Mouse (Mus musculus): ENCODE data around the gene Lrrc8d. TPM values are rescaled to one million over a fixed set of nuclear protein-coding genes. Genes with fewer than 3 reads are reported as not detected.

Lrrc8d gene
- polyA plus RNA-seq, 1 experiment from 2014 or later, result 19.2 TPM

DNA sequence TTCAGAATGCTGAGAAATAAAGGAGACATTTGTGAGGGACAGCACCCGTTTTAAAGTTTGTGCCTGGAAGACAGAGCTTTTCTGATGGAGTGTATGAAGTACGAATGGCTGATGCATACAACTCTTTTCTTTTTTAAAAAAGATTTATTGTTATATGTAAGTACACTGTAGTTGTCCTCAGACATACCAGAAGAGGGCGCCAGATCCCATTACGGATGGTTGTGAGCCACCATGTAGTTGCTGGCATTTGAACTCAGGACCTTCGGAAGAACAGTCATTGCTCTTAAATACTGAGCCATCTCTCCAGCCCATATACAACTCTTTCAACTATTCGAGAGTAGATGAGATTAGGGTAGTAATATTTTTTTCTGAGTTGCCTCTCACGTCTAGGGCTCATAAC is 8.1 kb upstream of the Lrrc8d start:
- no peak overlapping the region for H3K4me3 ChIP-seq (ENCODE audit: low read depth, low read length)
- no peaks in the 10 kb centered on the region for H3K36me3 ChIP-seq (ENCODE audit: control insufficient read depth, insufficient read depth, low read length)
- no peak overlapping the region for H3K9ac ChIP-seq (ENCODE audit: low read length)
- DNase-seq (ENCODE audit: low spot score) (no peak), ATAC-seq (replicated peaks; ENCODE audit: low FRiP score, low TSS enrichment, low read depth) (no peak)
- WGBS, result 85% methylated on average over 7 of the region's 7 CpGs
- H3K4me2 ChIP-seq (ENCODE audit: low read length), result no peak overlapping the region
- no peaks in the 10 kb centered on the region for H3K27me3 ChIP-seq (replicated peaks; ENCODE audit: control insufficient read depth, insufficient read depth, low read length)
- H3K9me3 ChIP-seq (ENCODE audit: control insufficient read depth, low read length), result no peaks in the 10 kb centered on the region
- H3K27ac ChIP-seq (ENCODE audit: low read depth), result no peak overlapping the region
- no peaks in the 10 kb centered on the region for H3K4me1 ChIP-seq (replicated peaks; ENCODE audit: control insufficient read depth, insufficient read depth, low read length)

DNA sequence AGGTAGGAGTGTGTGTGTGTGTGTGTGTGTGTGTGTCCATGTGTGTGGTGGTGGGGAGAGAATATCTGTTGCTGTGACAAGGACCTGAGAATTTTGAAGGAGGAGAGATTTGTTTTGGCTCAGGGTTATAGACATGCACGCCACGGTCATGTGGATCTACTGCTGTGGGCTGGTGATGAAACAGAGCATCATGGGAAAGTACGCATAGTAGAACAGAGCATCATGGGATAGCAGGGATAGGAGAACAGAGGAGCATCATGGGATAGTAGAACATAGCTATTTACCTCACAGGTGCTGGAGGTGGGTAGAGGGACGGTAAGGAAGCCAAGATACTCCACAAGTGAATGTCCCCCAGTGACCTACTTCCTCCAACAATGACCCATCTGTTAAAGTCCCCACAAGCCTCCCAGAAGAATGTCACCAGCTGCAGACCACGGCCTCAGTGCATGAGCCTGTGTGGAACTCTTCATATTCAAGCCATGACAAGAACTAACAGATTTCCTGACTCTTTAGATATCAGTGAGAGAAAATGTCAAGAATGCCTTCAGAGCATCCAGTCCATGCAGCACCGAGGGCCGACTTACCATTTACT is 5.3 kb upstream of the Lrrc8d start:
- Histone ChIP-seq H3K4me3 (ENCODE audit: low read depth, low read length) (no peak overlapping the region), H3K27ac (ENCODE audit: low read depth) (no peak overlapping the region), H3K4me1 (replicated peaks; ENCODE audit: control insufficient read depth, insufficient read depth, low read length) (no peaks in the 10 kb centered on the region; the same call in 1 of the 2 replicates), H3K4me2 (ENCODE audit: low read length) (no peak overlapping the region), H3K9me3 (ENCODE audit: control insufficient read depth, low read length) (no peaks in the 10 kb centered on the region), H3K9ac (ENCODE audit: low read length) (no peak overlapping the region), H3K27me3 (replicated peaks; ENCODE audit: control insufficient read depth, insufficient read depth, low read length) (no peaks in the 10 kb centered on the region), H3K36me3 (ENCODE audit: control insufficient read depth, insufficient read depth, low read length) (no peaks in the 10 kb centered on the region)
- no peak for DNase-seq (ENCODE audit: low spot score)
- 73% methylated on average over 7 of the region's 7 CpGs for WGBS
- ATAC-seq (replicated peaks; ENCODE audit: low FRiP score, low TSS enrichment, low read depth), result no peak

DNA sequence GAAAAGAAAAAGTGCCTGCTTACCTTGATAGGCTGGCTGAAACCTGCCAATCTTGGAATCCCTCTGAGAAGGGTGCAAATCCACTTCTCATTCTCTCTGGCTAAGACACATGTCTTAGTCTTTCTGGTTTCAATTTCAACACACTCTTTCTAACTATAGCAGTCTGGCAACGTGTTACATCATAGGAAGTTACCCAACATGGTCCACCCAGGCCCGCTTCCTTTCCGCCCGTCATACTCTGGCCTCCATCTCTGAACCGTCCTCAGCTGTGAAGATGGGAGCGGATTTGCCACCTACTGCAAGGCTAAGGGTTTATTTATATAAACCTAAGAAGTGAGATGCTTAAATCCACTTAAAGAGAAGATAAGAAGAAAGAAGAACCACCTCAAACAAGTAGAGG is 3.7 kb upstream of the Lrrc8d start:
- 83% methylated on average over 6 of the region's 6 CpGs for WGBS
- ATAC-seq (replicated peaks; ENCODE audit: low FRiP score, low TSS enrichment, low read depth), result no peak

DNA sequence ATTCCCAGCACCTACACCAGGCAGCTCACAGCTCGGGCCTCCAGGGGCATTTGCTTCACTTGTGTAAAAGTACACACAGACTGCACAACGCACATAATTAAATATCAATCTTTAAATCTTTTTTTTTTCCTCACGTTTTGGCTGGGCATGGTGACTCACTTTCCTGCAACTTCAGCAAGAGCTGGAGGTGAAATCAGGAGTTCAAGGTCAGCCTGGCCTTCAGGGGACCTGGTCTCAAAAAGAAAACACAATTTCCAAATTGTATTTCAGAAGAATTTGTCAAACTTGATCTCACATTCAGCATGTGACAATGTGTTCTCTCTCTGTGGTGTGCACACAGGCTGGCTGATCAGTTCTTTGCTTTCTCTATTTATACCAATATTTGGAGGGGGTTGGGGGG is 1.9 kb upstream of the Lrrc8d start:
- no peak for DNase-seq (ENCODE audit: low spot score)
- Histone ChIP-seq H3K4me1 (replicated peaks; ENCODE audit: control insufficient read depth, insufficient read depth, low read length) (peaks cover 8% of the 10 kb centered on the region), H3K9ac (ENCODE audit: low read length) (no peak overlapping the region), H3K4me2 (ENCODE audit: low read length) (no peak overlapping the region), H3K27ac (ENCODE audit: low read depth) (no peak overlapping the region), H3K9me3 (ENCODE audit: control insufficient read depth, low read length) (no peaks in the 10 kb centered on the region), H3K27me3 (replicated peaks; ENCODE audit: control insufficient read depth, insufficient read depth, low read length) (no peaks in the 10 kb centered on the region), H3K4me3 (ENCODE audit: low read depth, low read length) (no peak overlapping the region), H3K36me3 (ENCODE audit: control insufficient read depth, insufficient read depth, low read length) (no peaks in the 10 kb centered on the region)
- WGBS, result 86% methylated on average over 3 of the region's 3 CpGs
- no peak for ATAC-seq (replicated peaks; ENCODE audit: low FRiP score, low TSS enrichment, low read depth)

More for the DNA sequence above, 3.7 kb upstream of the Lrrc8d start:
- no peak for DNase-seq (ENCODE audit: low spot score)
- Histone ChIP-seq H3K9ac (ENCODE audit: low read length) (no peak overlapping the region), H3K27me3 (replicated peaks; ENCODE audit: control insufficient read depth, insufficient read depth, low read length) (no peaks in the 10 kb centered on the region), H3K27ac (ENCODE audit: low read depth) (no peak overlapping the region), H3K4me3 (ENCODE audit: low read depth, low read length) (no peak overlapping the region), H3K4me2 (ENCODE audit: low read length) (no peak overlapping the region), H3K9me3 (ENCODE audit: control insufficient read depth, low read length) (no peaks in the 10 kb centered on the region), H3K4me1 (replicated peaks; ENCODE audit: control insufficient read depth, insufficient read depth, low read length) (peaks cover 3% of the 10 kb centered on the region), H3K36me3 (ENCODE audit: control insufficient read depth, insufficient read depth, low read length) (no peaks in the 10 kb centered on the region)

DNA sequence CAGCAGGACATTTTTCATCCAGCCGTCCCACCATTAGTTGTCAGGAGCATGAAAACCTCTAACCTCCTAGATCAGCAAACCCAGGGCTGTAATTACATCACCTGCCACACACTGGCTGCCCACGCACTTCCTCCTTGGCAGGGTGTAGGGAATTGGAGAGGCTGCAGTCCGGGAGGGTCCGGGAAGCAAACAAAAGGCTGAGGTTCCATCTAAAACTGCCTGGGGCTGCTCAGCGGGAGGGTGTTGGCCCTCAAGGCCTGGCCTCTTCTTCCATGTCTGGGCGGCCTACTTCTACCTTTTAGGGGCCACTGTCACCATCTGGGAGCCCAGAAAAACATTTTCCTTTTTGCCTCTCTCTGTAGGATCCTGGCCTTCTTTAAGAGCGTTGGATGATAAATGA is 1.1 kb upstream of the Lrrc8d start:
- no peaks in the 10 kb centered on the region for H3K9me3 ChIP-seq (ENCODE audit: control insufficient read depth, low read length)
- H3K27ac ChIP-seq (ENCODE audit: low read depth), result peak overlapping the region; percentile 91; the same call in 1 of the 2 replicates
- DNase-seq (ENCODE audit: low spot score) (peak; percentile 72), ATAC-seq (replicated peaks; ENCODE audit: low FRiP score, low TSS enrichment, low read depth) (no peak)
- H3K27me3 ChIP-seq (replicated peaks; ENCODE audit: control insufficient read depth, insufficient read depth, low read length), result no peaks in the 10 kb centered on the region
- 22% methylated on average over 7 of the region's 7 CpGs for WGBS
- H3K4me2 ChIP-seq (ENCODE audit: low read length), result peak overlapping the region; percentile 88
- no peak overlapping the region for H3K9ac ChIP-seq (ENCODE audit: low read length)
- peak overlapping the region; percentile 83; the same call in 1 of the 2 replicates for H3K4me3 ChIP-seq (ENCODE audit: low read depth, low read length)
- H3K4me1 ChIP-seq (replicated peaks; ENCODE audit: control insufficient read depth, insufficient read depth, low read length), result peaks cover 8% of the 10 kb centered on the region
- no peaks in the 10 kb centered on the region for H3K36me3 ChIP-seq (ENCODE audit: control insufficient read depth, insufficient read depth, low read length)

DNA sequence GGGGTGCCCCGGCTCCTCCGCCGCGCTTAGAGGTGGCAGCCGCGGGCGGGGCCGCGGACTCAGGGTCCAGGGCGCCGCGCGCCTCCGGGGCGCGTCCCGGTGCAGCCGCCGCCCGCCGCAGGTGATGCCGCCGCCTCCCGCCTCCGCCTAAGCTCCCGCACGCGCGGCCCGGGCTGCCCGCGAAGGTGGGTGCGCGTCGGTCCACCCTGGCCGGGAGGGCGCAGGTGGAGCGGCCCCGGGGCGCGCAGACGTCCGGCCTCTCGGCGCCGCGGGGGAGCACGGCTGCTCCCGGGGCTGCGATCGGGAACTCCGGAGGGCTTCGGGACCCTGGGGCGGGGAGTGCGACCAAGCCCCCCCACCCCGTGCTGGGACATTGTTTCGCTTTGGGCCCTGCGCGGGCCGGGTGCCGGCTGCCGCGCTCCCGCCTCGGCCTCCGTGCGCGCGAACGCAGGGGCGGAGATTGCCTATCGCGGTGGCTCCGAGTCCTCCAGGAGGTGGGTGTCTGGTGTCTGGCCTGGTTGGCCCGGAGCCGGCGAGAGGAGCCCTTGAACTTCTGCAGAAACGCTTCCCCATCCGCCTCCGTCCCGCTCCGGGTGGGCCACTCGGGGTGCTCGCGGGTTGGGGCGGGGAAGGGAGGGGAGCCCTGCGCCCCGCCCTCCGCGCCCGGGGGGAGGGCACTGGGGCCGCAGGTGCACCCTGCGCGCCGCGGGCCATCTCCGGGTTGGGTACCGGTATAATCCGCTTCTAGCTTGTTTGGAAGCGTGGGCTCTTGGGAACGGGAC is 492 bp downstream of the Lrrc8d start:
- H3K9ac ChIP-seq (ENCODE audit: low read length), result peak overlapping the region; percentile 95
- peak overlapping the region; percentile 83 for H3K4me3 ChIP-seq (ENCODE audit: low read depth, low read length)
- peak; percentile 90 for DNase-seq (ENCODE audit: low spot score)
- no peaks in the 10 kb centered on the region for H3K9me3 ChIP-seq (ENCODE audit: control insufficient read depth, low read length)
- H3K4me1 ChIP-seq (replicated peaks; ENCODE audit: control insufficient read depth, insufficient read depth, low read length), result peaks cover 18% of the 10 kb centered on the region
- no peaks in the 10 kb centered on the region for H3K27me3 ChIP-seq (replicated peaks; ENCODE audit: control insufficient read depth, insufficient read depth, low read length)
- H3K36me3 ChIP-seq (ENCODE audit: control insufficient read depth, insufficient read depth, low read length), result no peaks in the 10 kb centered on the region
- H3K27ac ChIP-seq (ENCODE audit: low read depth), result peak overlapping the region; percentile 91
- ATAC-seq (replicated peaks; ENCODE audit: low FRiP score, low TSS enrichment, low read depth), result peak; percentile 68
- peak overlapping the region; percentile 88 for H3K4me2 ChIP-seq (ENCODE audit: low read length)
- under 1% methylated on average over 85 of the region's 101 CpGs for WGBS

DNA sequence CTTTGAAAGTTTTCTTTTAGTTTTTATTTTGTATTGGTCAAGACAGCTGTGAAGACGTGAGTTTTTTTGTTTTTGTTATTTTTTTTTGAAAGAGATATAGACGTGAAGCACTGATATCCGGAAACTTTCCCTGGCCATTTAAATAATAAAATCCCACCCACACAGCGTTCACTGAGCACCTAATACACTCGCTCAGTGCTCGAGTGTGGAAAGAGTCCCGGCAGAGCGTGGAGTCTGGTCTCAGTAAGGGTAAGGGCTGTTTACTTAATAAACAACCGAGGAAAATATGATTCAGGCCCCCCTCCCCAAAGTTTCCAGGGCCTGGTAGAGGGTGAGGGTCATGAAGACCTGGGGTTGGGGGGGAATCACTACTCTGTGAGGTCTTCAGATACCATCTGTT is 1.6 kb downstream of the Lrrc8d start:
- Histone ChIP-seq H3K4me3 (ENCODE audit: low read depth, low read length) (peak overlapping the region; percentile 83), H3K36me3 (ENCODE audit: control insufficient read depth, insufficient read depth, low read length) (no peaks in the 10 kb centered on the region), H3K4me2 (ENCODE audit: low read length) (peak overlapping the region; percentile 88), H3K27me3 (replicated peaks; ENCODE audit: control insufficient read depth, insufficient read depth, low read length) (no peaks in the 10 kb centered on the region), H3K4me1 (replicated peaks; ENCODE audit: control insufficient read depth, insufficient read depth, low read length) (peaks cover 18% of the 10 kb centered on the region), H3K27ac (ENCODE audit: low read depth) (no peak overlapping the region), H3K9me3 (ENCODE audit: control insufficient read depth, low read length) (no peaks in the 10 kb centered on the region), H3K9ac (ENCODE audit: low read length) (peak overlapping the region; percentile 95)
- 59% methylated on average over 9 of the region's 9 CpGs for whole genome bisulfite sequencing
- DNase-seq (ENCODE audit: low spot score), result no peak
- ATAC-seq (replicated peaks; ENCODE audit: low FRiP score, low TSS enrichment, low read depth), result no peak

DNA sequence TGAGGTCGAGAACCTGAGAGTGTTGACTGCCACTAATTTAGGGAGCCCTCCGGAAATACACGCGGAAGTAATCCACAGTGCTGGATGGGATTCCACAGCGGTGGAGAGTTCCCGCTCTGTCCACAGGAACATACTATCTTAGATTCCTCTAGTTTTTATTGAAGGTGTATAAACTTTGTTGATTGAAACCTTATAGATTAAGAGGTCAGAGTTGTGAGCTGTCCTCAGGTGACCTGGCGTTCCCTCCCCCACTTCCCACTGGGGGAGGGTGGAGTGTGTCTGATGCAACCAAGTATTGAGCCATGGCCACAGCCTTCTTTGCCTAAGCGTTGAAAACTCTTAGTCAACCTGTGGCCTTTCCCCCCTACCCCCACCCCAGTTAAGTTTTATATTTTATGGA is 2.1 kb downstream of the Lrrc8d start:
- ATAC-seq (replicated peaks; ENCODE audit: low FRiP score, low TSS enrichment, low read depth) (no peak), DNase-seq (ENCODE audit: low spot score) (peak; percentile 63)
- Histone ChIP-seq H3K4me3 (ENCODE audit: low read depth, low read length) (0 out of 2 replicates have a peak overlapping the region, but pooled peaks have one; percentile 83), H3K4me2 (ENCODE audit: low read length) (peak overlapping the region; percentile 88), H3K36me3 (ENCODE audit: control insufficient read depth, insufficient read depth, low read length) (no peaks in the 10 kb centered on the region), H3K4me1 (replicated peaks; ENCODE audit: control insufficient read depth, insufficient read depth, low read length) (peaks cover 18% of the 10 kb centered on the region), H3K9me3 (ENCODE audit: control insufficient read depth, low read length) (no peaks in the 10 kb centered on the region), H3K27me3 (replicated peaks; ENCODE audit: control insufficient read depth, insufficient read depth, low read length) (no peaks in the 10 kb centered on the region), H3K27ac (ENCODE audit: low read depth) (no peak overlapping the region), H3K9ac (ENCODE audit: low read length) (no peak overlapping the region)
- WGBS, result 60% methylated on average over 8 of the region's 8 CpGs
